Mouse (Mus musculus): ENCODE measurements at regions not wholly inside any gene's neighbourhood (a gene's known extent, or its start where the extent isn't known, plus 50 kb on each side); places are given as distances from the start of the nearest gene placed in this dataset.

DNA sequence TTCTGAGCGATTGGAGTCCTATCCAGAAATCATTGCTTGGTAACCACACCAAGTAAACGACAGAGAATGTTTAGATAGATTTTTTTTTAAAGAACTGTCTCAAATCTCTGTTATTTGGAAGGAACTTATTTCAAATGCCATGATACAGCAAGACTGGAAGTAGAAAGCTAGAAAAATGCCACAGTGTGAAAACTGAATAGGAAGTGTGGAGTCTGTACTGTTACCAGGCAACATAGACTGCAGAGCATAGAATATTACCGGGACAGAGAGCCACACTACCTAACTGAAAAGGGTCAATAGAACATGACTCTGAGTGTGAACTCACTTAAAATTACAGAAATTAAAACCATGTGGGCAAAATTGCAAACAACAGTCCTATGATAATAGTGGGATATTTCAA is 52.4 kb upstream of the Adcy1 start:
- no peak for DNase-seq (ENCODE audit: low spot score in 2 of 2)

DNA sequence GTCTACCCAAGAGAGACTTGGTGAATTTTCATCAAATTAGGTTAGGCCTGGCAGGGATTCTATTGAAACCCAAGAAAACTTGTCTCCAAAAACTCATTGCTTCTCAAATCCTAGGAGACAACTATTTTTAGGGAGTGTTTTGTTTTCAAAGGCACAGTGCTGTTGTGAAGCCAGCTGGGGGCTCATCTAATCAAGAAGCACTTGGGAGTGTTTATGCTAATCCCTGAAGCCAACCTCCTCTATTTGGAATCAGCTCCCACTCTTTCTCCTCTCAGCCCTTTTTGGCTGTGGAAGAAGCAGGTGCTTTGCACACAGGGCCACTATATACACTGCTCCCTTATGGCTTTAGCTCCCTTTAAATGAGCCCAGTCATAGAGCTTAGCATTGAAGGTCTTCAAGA is 64.0 kb upstream of the Adcy1 start:
- DNase-seq (ENCODE audit: low spot score in 2 of 2), result peak in 1 of 2 experiments; percentile 21

DNA sequence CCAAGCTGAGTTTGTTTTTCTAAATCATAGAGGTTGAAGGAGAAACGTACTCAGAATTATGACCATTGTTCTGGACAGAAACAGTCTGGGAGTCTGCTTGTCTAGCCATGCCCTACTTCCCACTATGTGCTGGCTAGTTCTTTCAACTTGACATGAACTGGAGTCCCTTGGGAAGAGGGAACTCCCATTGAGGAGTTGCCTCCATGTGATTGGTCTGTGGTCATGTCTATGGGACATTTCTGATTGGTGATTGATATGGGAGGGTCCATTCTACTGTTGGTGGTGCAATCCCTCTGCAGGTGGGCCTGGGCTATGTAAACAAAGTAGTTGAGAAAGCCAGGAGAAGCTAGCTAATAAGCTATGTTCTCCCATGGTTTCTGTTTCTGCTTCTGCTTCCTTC is 64.5 kb upstream of the Adcy1 start:
- DNase-seq (ENCODE audit: low spot score in 2 of 2), result no peak

DNA sequence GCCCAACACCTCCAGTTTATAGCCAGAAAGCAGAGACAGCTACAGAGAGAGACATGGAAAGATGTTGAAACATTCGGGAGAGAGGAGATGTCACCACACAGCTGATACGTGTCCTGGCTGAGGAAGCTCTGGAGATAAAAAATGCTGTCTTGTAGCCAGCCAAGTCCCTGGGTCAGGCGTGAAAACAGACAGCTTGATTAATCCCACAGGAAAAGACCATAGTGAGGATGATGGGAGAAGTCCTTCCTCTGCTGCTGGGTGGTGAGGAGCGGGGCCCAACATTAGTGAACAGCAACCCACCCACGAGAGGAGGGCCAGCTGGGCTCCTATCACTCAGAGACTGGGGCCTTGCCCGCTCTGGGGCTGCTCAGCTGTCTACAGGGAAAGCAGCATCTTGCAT is 65.8 kb upstream of the Adcy1 start:
- no peak for DNase-seq (ENCODE audit: low spot score in 2 of 2)

DNA sequence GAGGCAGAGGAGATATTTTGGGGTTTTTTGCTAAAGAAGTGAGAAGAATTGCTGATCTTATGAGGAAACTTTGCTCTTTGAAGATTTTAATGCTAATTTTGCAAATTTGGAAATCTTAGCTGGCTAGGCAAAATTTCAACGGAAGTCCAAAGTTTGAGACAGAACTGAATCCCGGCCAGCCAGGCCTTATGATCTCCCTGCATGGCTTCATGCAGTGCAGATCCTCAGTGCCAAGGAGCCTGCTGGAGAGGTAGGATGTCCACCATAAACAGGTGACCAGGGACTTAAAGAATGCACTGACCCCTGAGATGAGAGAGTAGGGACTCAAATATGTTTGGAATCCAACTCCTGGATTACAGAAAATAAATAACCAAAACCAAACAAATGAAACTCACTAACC is 69.6 kb upstream of the Adcy1 start:
- DNase-seq (ENCODE audit: low spot score in 2 of 2), result no peak

DNA sequence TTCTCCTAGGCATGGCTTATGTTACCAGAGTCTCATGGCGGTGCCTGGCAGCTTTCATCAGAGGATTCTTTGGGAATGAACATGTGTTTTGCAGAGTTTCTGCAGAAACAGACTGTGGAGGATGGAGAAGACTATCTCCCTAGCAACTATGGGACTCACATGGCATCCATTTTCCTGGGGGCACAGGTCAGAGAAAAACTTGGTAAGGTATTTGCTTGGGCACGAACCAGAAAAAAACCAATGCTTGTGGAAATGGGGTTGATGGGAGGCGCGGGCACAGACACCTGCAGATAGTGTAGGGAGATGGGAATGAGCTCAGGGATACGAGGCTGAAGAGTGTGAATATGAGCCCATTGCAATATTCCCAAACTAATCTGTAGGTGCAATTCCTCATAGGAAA is 71.7 kb upstream of the Adcy1 start:
- no peak for DNase-seq (ENCODE audit: low spot score in 2 of 2)

DNA sequence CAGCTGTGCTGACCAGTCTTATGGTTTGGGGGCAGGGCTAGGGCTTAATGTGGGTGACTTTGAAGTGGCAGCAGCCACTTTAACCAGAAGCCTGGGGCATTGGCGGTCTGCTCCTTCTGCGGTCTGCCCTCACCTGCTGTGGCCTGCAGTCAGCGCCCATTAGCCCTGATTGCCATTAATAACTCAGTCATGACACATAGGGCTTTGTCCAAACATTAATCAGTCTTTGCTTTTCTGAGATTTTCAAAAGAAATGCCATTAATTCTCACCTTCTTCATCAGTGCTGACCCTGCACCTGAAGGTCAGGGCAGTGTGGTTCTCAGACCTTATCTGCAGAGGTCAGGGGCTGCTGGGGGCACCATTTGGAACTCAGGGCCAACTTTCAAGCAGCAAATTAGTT is 72.6 kb upstream of the Adcy1 start:
- no peak for DNase-seq (ENCODE audit: low spot score in 2 of 2)

DNA sequence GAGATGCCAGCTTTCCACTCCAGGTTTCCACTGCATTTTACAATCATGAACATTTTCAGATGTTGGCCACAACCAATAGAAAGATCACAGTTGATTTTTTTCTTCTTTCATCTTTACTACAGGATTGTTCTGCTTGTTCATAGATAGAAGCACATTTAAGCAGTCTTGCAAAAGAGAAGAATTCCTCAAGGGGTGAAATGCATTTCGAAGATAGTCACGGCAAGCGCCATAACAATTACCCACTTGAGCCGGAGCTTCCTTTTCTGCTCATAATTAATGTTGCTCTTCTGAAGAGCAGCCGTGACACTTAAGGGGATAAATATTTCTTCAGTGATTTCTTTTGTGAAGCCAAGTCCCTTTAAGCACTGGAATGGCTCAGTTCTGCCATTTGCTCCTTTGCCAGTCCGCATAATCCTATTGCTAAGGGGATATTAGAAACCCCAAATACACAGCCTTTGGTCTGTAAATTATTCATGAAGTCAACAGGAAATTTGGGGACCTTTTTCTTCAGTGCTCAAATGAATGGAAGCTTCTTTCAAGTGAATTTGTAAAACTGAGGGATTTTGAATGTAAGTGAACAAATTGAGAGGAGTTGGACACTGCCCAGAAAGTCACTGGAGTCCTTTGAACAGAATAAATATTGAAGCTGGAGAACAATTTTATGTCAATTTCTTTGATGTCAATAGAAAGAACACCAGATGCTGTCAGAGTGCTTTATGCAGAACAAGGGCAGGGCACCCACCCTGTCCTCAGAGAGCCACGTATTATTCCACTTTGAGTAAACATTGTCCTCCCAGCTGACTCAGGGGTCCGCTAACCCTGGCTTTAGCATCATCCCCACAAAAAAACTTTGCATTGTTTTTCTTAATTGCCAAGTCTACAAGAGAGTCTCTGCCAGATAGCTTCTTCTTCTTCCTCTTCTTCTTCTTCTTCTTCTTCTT is 74.1 kb upstream of the Adcy1 start:
- DNase-seq (ENCODE audit: low spot score in 2 of 2), result no peak

DNA sequence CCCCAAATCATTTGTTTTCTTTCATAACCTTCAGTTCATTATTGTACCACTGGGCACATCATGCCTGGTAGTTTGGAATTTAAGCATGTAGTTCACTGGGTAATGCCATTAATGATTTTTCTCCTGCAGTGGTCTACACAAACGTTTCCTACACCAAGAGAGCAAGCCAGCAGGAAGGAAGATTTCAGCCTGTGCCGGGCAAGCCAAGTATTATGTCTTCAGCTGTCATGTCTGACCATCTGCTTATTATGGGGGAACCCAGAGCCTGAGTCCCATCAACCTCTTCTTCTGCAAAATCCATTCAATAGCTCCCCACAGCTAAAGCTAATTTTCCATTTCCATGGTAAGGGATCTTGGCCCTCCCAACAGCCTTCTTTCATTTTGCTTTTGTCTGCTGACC is 75.3 kb upstream of the Adcy1 start:
- no peak for DNase-seq (ENCODE audit: low spot score in 2 of 2)

DNA sequence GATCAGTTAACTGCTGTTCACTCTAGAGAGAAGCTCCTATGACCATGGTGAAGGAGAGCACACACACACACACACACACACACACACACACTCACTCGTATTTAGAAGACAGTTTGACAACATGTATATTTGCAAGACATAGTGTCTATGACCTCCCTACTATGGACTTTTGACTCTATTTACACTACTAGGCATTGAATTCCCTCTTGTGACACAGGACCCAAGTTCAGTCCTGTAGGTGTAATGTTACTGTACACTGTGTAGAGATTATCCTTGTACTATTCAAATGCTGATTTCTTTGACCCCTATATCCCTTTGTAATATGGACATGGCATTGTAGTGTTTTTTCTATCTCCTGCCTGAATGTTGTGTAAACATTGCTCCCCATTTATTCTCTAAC is 76.2 kb upstream of the Adcy1 start:
- no peak for DNase-seq (ENCODE audit: low spot score in 2 of 2)

DNA sequence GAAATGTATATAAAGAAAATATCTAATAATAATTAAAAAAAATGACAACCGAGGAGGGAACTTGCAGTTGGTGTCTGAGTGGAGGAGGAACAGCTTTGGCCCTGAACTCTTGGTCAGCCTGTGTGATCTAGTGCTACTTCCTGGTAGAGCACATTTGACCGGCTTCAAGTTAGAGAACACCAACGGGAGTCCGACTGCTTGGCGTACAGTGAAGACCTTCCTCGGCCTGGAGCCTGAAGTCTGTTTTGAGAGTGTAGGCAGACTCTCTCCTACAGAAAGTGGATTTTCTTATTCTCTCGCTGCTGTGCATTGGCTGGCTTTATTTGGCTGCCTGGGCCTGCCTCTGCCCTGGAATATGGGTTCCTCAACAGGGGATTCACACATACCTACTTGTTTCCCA is 81.2 kb upstream of the Adcy1 start:
- DNase-seq (ENCODE audit: low spot score in 2 of 2), result no peak

DNA sequence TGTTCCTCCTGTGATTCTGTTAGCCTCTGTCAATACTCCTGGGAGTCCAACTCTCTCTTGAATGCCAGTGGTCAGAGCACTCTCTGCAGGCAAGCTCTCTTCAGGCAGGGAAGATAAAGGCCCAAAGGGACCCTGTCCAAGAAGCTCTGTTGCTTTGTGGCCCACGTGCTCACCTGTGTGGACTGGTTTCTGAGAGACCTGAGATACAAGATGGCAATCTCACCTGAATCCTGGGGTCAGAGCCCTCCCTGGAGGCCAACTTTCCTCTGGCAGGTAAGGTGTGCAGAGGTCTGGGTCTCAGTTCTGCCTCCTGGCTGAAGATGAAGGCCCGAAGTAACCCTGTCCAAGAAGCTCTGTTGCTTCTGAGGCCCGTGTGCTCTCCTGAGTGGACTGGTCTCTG is 83.6 kb upstream of the Adcy1 start:
- no peak for DNase-seq (ENCODE audit: low spot score in 2 of 2)

DNA sequence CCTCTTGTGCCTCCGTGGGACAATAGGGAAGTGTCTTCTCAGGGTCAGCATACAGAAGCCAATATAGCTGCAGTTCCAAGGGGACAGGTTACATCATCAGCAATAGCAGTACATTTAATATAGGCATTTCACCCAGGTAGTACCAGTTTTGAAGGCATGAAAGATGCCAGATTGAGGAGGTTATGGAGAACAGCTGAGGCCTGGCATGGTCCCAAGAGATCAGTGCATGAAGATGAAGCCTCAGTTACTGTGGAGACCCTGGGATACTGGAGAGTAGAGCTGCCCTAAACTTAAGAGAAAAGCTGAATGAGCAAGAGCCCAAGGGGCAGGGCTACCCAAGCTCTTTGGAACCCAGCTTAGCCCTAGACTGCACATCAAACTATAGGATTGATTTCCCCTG is 94.1 kb upstream of the Adcy1 start:
- DNase-seq (ENCODE audit: low spot score in 2 of 2), result no peak

DNA sequence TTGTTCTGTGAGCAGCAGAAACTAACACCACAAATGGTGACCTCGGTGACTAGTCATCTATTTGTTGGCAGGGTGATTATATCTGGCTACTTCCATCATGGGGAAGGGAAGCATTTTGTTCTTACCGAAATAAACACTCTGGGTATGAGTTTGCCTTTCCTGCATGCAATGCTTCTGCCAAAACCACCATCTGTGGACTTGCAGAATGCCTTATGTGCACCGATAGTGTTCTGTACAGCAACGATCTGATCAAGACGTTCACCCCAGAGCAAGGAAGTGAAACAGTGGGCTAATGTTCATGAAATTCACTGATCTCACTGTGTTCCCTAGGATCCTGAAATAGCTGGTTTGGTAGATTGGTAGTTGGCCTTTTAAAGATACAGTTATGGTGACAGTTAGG is 96.3 kb upstream of the Adcy1 start:
- DNase-seq (ENCODE audit: low spot score in 2 of 2), result peak; percentile 22 to 74

DNA sequence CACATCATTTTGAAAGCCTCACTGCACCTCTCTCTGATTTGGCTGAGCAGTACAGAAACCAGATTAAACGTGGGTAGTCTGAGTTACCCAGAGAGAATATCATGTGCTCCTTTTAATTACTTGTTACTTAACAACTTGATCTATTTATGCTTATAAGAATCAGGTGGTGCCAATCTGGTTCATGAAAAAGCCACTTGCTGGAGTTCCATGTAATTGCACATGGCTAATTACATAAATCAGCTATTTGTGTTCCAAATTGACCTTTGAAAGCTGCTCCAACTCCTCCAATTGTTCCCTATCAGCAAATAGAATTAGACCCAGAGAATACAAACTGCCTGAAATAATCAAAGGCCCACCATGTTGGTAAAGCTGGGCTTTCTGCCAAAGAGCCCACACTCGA is 98.8 kb upstream of the Adcy1 start:
- peak; percentile 3 to 31 for DNase-seq (ENCODE audit: low spot score in 2 of 2)

DNA sequence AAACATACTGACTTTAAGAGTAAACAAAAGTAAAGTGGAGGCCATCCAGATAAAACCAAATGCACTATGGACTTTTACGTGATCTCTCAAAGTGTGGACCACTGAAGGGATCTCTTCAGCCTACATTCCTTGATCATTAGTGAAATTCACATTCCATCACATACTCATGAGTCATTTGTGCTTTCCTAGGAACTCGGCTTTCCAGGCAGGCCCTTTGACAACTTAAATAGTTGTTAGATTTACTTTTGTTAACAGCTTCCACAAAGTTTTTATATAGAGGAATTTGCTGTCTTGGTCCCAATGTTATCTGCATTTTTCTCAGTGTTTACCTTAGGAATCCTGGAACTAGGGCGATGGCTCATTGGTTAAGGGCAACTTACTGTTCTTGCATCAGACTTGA is 99.7 kb upstream of the Adcy1 start:
- DNase-seq (ENCODE audit: low spot score in 2 of 2), result no peak

DNA sequence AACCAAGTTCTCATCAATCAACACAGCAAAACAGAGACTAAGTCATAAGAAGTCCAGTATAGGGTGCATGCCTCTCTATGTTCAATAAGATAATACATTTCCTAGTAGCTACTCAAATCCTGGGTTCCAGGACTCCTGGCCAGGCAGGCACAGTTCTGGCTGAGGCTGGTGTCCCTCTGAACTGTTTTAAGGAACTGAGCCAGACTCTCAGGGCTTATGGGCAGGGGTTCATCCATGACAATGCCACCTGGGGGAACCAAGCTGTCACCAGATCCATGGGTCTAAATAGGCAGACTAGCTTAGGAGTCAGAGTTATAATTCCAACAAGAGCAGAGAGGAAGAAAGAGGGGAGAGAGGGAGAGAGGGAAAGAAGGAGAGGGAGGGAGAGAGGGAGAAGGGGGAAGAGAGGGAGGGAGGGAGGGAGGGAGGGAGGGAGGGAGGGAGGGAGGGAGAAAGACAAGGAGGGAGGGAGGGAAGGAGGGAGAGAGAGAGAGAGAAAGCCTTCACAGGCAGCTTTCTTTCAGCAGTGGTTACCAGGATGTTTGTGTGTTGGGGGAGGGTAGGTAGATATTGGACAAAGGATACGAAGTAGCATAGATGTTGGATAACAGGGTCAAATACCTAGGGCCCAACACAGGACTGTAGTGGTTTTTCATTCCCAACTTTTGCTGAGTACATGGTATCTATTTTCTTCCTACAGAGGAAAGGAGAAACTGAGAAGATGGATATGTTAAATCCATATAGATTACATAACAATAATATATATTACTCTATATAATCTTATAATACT is 100.3 kb upstream of the Adcy1 start:
- DNase-seq (ENCODE audit: low spot score in 2 of 2), result no peak

DNA sequence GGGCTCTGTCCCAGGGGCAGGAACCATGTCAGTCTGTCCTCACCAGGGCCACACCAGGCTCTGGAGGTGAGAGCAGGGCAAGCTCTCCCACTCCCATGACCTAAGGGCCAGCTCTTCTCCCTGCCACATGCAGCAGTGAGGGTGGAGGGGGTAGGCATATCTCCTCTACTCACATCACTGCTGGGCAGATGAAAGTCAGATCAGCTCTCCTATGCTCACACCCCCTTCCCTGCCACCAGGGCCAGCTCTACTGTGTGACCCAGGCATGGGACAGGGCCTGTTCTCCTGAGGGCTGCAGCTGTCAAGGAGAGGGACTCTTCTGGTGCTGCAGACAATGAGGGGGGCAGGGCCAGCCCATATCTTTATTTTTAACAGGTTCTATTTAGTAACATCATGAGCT is 101.0 kb upstream of the Adcy1 start:
- DNase-seq (ENCODE audit: low spot score in 2 of 2), result no peak

DNA sequence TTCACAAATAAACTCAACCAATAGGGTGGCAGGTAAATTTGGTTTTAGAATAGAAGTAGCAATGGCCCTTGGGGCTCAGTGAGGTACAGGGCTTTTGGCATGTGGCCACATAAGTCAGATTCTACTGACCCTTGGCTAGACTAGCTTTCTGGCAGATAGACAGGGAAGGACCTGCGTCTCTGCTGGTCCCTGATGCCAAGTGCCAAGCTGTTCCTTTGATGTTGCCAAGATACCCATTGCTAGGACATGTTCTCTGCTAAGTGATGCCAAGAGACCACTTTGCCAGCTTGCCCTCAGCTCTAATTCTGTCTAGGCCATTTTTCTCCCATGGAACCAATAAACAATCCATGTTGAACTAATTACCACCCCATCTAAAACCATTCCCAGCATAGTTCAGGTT is 110.5 kb upstream of the Adcy1 start:
- no peak for DNase-seq (ENCODE audit: low spot score in 2 of 2)

DNA sequence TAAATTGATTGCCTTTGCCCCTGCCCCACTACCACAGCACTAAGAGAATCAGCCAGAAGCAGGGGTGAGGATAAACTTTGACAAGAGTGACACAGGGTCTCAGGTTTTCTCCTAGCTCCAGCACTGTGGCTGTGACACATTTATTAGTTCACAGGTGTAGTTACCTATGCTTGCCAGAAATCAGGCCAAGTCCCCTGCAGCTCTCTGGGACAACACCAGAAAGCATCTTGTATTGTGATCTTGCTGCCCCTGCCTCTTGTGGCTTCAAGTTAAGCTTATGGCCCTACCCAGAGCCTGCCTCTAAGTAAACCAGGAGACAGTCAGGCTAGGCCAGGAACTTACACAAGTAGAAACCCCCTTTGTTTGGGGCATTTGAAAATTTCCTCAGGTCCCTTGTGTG is 111.9 kb upstream of the Adcy1 start:
- DNase-seq (ENCODE audit: low spot score in 2 of 2), result no peak

DNA sequence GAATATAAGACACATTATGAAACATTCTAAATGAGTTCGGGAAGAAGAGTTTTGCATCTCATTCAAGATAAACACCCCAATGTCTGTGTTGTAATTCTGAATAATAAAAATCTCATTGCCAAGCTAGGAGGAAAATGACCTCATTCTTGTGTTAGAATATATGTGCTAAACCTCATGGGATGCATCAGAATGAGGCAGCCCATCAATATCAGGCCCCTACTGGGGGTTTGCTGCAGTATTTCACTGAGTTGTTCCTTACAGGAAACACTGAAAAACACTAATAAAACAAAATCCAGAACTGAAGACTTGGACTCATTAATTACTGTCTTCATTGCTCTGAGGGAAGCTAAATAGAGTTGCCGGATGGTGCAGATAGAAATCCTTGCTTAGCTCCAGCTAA is 111.6 kb upstream of the Gm11983 start:
- no peak for DNase-seq (ENCODE audit: low spot score in 2 of 2)

DNA sequence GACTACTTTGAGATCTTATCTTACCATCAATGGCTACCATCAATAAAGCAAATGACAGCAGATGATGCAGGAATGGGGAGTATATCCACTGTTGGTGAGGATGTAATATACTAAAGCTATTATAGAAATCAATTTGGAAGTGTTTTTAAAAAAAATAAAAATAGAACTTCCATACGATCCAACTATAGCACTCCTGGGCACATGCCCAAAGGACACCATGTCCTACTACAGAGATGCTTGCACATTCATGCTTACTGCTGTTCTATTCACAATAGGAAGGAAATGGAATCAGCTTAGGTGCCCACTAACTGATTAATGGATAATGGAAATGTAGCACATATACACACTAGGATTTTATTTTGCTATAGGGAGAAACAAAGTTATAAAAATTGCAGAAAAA is 96.7 kb upstream of the Gm11983 start:
- peak in 1 of 2 experiments; percentile 34 for DNase-seq (ENCODE audit: low spot score in 2 of 2)

DNA sequence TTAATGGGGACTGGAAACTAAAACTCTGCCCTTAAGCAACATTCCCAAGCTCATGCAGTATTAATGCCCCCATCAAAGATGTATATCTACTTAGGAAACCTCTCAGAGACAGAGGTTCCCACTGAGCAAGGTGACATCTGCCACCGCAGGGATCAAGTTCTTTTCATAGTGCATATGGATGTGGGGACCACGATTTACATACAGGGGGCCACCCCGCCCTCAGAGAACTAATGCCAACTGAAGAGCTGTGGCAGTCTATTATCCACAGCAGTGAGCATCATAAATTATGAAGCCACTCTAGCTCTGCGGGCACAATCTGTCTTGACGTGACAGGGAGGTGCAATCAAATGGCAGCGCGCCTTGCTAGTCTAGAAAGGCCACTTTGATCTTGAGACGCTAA is 88.6 kb upstream of the Gm11983 start:
- DNase-seq (ENCODE audit: low spot score in 2 of 2), result no peak
